Mouse (Mus musculus) hematopoietic stem cell, adult 5-6 weeks (primary cell): Measurements from ENCODE around the gene Megf8. TPM values are rescaled to one million over a fixed set of nuclear protein-coding genes. Genes with fewer than 3 reads are reported as not detected.
A peak's percentile ranks its signal among the peaks of the same experiment; 100 is the strongest.

ENCODE experiments used
- ATAC-seq, 2 experiments: fragments of 125-278 bp in 1 of 2; replicated peaks in 1 of 2; 2 replicates each; pipeline ENCODE4 v1.8.0; 2016 to 2017; ENCODE audit warnings: inconsistent platforms in 2 of 2, mild to moderate bottlenecking in 2 of 2, moderate number of reproducible peaks in 2 of 2, low read depth in 1 of 2, moderate TSS enrichment in 1 of 2; ENCODE audit not compliant: low FRiP score in 2 of 2, poor library complexity in 2 of 2, severe bottlenecking in 2 of 2, insufficient read depth in 1 of 2, low TSS enrichment in 1 of 2
- total RNA-seq: library from RNA; stranded (forward); fragments of 172-1452, 232-1000 nt; gene quantifications from 2 replicates; pipeline ENCODE4 v1.2.3, GENCODE M21; 2017

Megf8 gene
- total RNA-seq, 1 experiment from 2014 or later = 5.3 TPM

DNA sequence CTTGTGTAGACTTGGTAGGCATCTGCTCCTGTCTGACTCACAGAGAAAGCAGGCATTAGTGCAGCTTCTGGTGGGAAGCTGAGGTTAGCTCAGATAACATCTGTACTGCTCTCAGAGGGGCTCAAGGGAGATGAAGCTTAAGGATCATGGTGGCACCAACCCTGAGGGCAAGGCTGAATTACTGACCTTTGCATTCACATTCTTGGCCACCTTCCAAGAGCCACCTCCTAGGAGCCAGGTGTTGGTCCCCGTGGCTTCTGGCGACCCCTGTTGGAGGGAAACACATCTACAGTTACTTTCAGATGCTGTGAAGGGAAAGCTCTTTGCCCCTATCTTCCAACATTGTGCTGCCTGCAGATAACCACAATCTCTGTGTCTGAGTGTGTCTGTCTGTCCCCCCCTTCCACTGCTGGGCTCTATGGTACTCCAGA, 85.7 kb downstream of the Megf8 start:
- ATAC-seq = peak; percentile 71 to 81

DNA sequence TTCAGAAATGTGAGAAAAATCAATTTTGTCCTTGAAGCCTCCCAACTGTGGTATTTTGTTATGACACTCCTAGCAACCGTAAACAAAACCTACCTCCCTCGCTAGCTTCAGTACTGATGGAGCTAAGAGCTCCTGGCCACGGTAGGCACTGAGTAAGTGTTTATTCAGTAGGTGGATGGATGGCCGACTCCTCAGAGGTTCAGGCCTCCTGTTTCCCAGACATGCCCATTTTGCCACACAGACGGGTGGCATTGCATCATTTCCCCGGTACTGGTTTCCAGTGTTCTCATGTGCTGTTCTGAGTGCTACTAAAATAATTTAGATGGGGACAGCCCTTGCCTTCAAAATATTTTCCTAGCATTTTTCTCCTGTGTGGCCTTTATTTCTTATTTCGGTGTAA, 89.5 kb downstream of the Megf8 start:
- ATAC-seq = no peak

DNA sequence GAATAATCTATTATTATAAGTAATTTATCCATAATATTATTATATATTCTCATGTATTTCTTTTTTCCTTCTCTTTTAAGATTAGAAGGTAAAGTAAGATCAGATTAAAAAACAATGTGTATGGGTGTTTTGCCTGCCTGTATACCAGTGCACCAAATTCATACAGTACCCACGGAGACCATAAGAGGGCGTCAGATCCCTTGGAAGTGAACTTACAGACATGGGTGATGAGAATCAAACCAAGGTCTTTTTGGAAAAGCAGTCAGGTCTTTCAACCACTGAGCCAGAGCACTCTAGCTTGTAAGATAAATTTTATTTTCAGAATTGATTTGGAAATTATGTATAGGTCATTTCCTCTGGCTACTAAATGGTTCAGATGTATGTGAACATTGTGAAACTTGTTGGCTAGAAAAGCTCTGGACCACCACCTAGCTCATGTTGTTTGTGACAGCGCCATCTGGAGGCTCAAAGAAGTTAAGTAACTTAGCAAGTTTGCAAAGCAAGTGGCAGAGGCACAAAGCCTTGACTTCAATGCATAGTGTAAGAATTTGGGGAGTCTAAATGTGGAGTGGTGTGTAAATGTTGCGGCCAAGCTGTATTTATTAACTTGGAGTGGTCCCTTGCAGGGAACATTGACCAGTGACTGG, 92.3 kb downstream of the Megf8 start:
- ATAC-seq = peak; percentile 56 to 68

DNA sequence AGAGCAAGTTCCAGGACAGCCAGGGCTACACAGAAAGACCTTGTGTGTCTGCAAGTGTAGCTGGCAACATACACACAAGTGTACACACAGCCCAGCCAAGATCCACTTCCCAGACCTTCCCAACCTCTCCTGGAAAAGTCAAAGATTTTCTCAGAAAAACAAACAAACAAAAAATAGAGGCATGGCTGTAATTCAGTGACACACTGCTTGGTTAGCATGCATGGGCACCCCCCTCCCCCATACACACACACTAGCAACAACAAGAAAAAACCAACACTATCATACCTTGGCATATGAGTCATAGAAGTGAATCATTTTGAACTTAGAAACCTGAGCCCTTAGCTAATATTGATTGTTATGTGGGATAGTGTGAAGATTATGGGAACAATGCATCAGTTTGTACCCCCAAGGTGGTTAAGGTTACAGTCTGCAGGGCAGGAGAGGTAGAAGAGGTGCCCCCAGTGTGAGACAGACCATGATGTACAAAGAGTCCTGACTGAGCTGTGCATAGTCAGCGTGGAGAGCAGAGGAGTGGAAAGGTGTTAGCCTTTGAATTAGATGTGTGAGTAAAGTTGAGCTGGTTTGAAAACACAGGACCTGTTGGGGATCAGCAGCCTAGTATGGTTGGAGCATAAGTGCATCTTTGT, 94.1 kb downstream of the Megf8 start:
- ATAC-seq = no peak

DNA sequence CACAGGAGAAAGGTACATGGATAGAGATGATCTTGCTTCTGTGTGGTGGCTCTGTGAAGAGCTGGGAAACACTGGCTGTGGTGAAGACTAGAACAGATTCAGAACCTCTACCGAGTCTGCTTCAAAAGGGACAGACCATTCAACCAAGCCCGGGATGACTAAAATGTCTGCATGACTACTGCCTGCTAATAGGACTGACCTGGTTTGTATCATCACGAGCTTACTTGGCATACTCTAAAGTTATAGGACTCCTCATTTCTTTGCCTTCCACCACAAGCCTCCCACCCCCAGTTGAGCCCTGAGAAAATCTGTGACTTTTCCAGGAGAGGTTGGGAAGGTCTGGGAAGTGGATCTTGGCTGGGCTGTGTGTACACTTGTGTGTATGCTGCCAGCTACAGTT, 94.9 kb downstream of the Megf8 start:
- ATAC-seq = no peak

DNA sequence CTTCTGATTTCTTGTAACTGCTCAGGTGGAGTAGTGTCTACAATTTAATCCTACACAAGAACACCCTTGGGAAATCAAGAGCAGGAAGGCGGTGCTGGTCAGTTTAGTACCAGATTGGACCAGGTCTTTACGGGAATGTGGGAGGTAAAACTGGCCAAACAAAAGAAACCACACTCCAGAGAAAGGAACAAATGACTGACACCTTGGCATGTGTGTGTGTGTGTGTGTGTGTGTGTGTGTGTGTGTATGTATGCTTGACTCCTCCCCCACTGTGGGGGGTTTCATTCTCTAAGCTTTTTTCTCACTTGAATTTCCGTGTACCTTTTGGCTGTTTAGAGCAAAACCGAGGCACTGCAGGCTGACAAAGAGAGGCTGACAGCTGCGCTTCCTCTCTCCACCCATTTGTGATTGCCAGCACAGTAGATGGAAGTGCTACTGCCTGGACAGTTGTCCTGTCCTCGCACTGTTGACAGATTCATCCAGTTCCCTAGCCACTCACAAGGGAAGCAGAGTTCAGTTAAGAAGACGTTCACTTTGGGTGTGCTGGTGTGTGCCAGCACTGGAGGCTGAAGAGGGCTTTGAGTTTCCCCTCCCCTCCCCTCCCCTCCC, 96.0 kb downstream of the Megf8 start, which contains the start of gene Cxcl17:
Cxcl17 (minus strand) TSS at position 54 of the 609 bp plus-strand sequence.
- ATAC-seq = no peak

Other genes starting within 250 kb of the Megf8 start
- 11.4 and 36.2 TPM in 2 replicates for gene Grik5, start 244.8 kb upstream of the Megf8 start, total RNA-seq
- 6.3 and 6.6 TPM in 2 replicates for gene Zfp574, start 244.6 kb upstream of the Megf8 start, total RNA-seq
- 3.5 and 7.6 TPM in 2 replicates for gene Pou2f2, start 137.4 kb upstream of the Megf8 start, total RNA-seq
- 24.3 and 24.9 TPM in 2 replicates for gene Dedd2, start 96.5 kb upstream of the Megf8 start, total RNA-seq
- gene Zfp526, start 95.7 kb upstream of the Megf8 start, total RNA-seq = 5.3 and 8.0 TPM in 2 replicates
- gene Gsk3a, start 79.3 kb upstream of the Megf8 start, total RNA-seq = 47.0 and 66.5 TPM in 2 replicates
- 14.1 and 17.3 TPM in 2 replicates for gene Erf, start 66.4 kb upstream of the Megf8 start, total RNA-seq
- 39.1 and 39.4 TPM in 2 replicates for gene Cic, start 49.5 kb upstream of the Megf8 start, total RNA-seq
- gene Pafah1b3, start 19.2 kb upstream of the Megf8 start, total RNA-seq = 20.8 and 37.0 TPM in 2 replicates
- not detected in 2 replicates for gene Prr19, start 15.8 kb upstream of the Megf8 start, total RNA-seq
- gene Tmem145, start 11.1 kb upstream of the Megf8 start, total RNA-seq = not detected in 2 replicates
- gene Cnfn, start 52.6 kb downstream of the Megf8 start, total RNA-seq = not detected in 2 replicates
- 13.6 and 18.7 TPM in 2 replicates for gene Lipe, start 81.5 kb downstream of the Megf8 start, total RNA-seq
- not detected in 2 replicates for gene Cxcl17, start 95.7 kb downstream of the Megf8 start, total RNA-seq
- 9.5 and 22.0 TPM in 2 replicates for gene Ceacam1, start 160.4 kb downstream of the Megf8 start, total RNA-seq
- not detected in 2 replicates for gene Ceacam2, start 222.7 kb downstream of the Megf8 start, total RNA-seq